Mouse (Mus musculus) liver, embryonic 14.5 days (tissue): ENCODE data around the gene Senp1. TPM values are rescaled to one million over a fixed set of nuclear protein-coding genes. Genes with fewer than 3 reads are reported as not detected.

Experiments used
- ATAC-seq: fragments of 200-750 bp; cut with Nextera tagmentation; 2 replicates; pipeline ENCODE4 v1.8.0; 2017; ENCODE audit warnings: moderate number of reproducible peaks, mild to moderate bottlenecking, moderate library complexity; ENCODE audit not compliant: insufficient read depth
- DNase-seq, 3 experiments: peaks; one replicate each; pipeline ENCODE4 v3.0.0-alpha.2; 2012 to 2013; ENCODE audit warnings: low read depth in 3 of 3, low spot score in 3 of 3
- H3K27ac ChIP-seq: fragments of 300-500 bp; sonication (generic); 2 replicates; pipeline ENCODE4 v1.5.1; 2014; ENCODE audit warnings: moderate library complexity, mild to moderate bottlenecking, control low read depth, inconsistent platforms
- H3K27me3 ChIP-seq: fragments of 300-500 bp; sonication (generic); 2 replicates; pipeline ENCODE4 v1.6.1; 2014; ENCODE audit warnings: mild to moderate bottlenecking, low read length, moderate library complexity; ENCODE audit not compliant: control insufficient read depth, insufficient read depth
- H3K36me3 ChIP-seq: fragments of 300-500 bp; sonication (generic); replicated peaks from 2 replicates; pipeline ENCODE4 v1.6.1; 2014; ENCODE audit warnings: low read depth; ENCODE audit not compliant: control insufficient read depth, insufficient read depth
- H3K4me1 ChIP-seq, 2 experiments: fragments of 200-500 bp in 1 of 2; fragments of 300-500 bp in 1 of 2; sonication (generic) in 1 of 2; replicated peaks; 2 replicates each; pipeline ENCODE4 v1.6.1; 2012 to 2014; ENCODE audit warnings: antibody characterized with exemption in 1 of 2, inconsistent platforms in 1 of 2, low read length in 1 of 2; ENCODE audit not compliant: control insufficient read depth in 2 of 2, insufficient read depth in 2 of 2
- H3K4me2 ChIP-seq: fragments of 300-500 bp; sonication (generic); 2 replicates; pipeline ENCODE4 v1.6.1; 2014; ENCODE audit warnings: low read depth, mild to moderate bottlenecking, control low read depth, moderate library complexity
- H3K4me3 ChIP-seq, 2 experiments: fragments of 200-500 bp in 1 of 2; fragments of 300-500 bp in 1 of 2; sonication (generic) in 1 of 2; 2 replicates each; pipeline ENCODE4 v1.5.1; 2012 to 2014; ENCODE audit warnings: low read depth in 2 of 2, low read length in 2 of 2, mild to moderate bottlenecking in 2 of 2, control low read depth in 1 of 2, inconsistent platforms in 1 of 2, moderate library complexity in 1 of 2; ENCODE audit not compliant: insufficient read depth in 1 of 2
- H3K9ac ChIP-seq: fragments of 300-500 bp; sonication (generic); replicated peaks from 2 replicates; pipeline ENCODE4 v1.6.1; 2014; ENCODE audit warnings: mild to moderate bottlenecking, control low read depth, moderate library complexity
- H3K9me3 ChIP-seq: fragments of 300-500 bp; sonication (generic); 2 replicates; pipeline ENCODE4 v1.6.1; 2016; ENCODE audit warnings: low read length, mixed read lengths; ENCODE audit not compliant: control insufficient read depth
- CTCF ChIP-seq: IDR thresholded peaks from 2 replicates; pipeline ENCODE4 v1.5.1; 2016; ENCODE audit warnings: antibody characterized with exemption, low read depth, control low read depth
- EP300 ChIP-seq: IDR thresholded peaks from 2 replicates; pipeline ENCODE4 v1.6.1; 2016; ENCODE audit warnings: antibody characterized with exemption, low read depth
- WGBS: fragments of 180-500 bp; shearing (Covaris S2); extraction: QIAGEN DNeasy Blood & Tissue Kit; methylation state at CpG from one replicate; pipeline ENCODE4 v1.1.7; 2014; ENCODE audit not compliant: insufficient replicate concordance; 5-methylcytosine and 5-hydroxymethylcytosine counted together
- polyA plus RNA-seq, 2 experiments: library from polyadenylated mRNA; depleted of rRNA in 1 of 2; stranded (reverse) in 1 of 2; unstranded in 1 of 2; fragments of >200 nt; fragmentation: Nextera tagmentation in 1 of 2; extraction: Ambion mirVana in 1 of 2; gene quantifications; 2 replicates each; pipeline versions ENCODE4 v1.2.1 to v1.2.3; 2012 to 2014

Gene Senp1
- polyA plus RNA-seq, 2 experiments = 10.7 to 15.3 TPM

- DNase-seq (no peak), ATAC-seq (no peak)
- WGBS = 31% methylated on average over 2 of the region's 2 CpGs
- H3K4me3 ChIP-seq = no peak overlapping the region
- H3K9ac ChIP-seq = no peak overlapping the region
- H3K4me1 ChIP-seq = no peaks in the 10 kb centered on the region
- no peak for TF ChIP-seq EP300
- no peak for TF ChIP-seq CTCF
- no peaks in the 10 kb centered on the region for H3K36me3 ChIP-seq
- no peak overlapping the region for H3K27ac ChIP-seq
- no peak overlapping the region for H3K4me2 ChIP-seq
- H3K9me3 ChIP-seq = no peaks in the 10 kb centered on the region
- H3K27me3 ChIP-seq = no peaks in the 10 kb centered on the region
These were observed 71.7 kb downstream of the Senp1 start for GRCm38 (mm10) chr15:98021886-98022285.

GRCm38 (mm10) chr15:98019047-98019446 lies 74.5 kb downstream of the Senp1 start:
- TF ChIP-seq EP300 (no peak), CTCF (no peak)

DNA sequence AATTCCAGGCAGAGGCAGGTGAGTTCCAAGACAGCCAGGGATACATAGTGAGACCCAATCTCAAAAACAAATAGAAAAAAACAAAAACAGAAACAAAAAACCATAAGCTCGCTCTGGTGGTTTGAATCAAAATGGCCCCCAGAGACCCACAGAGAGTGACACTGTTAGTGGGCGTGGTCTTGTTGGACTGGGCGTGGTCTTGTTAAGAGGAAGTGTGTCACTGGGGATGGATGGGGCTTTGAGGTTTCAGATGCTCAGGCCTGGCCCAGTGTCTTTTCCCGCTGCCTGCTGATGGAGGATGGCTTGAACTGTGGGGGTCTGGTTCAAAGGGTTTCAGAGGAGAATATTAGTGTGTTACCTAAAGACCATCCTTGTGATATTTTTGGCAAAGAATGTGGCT lies 75.6 kb downstream of the Senp1 start:
- H3K4me1 ChIP-seq = no peaks in the 10 kb centered on the region
- H3K36me3 ChIP-seq = no peaks in the 10 kb centered on the region
- no peaks in the 10 kb centered on the region for H3K9me3 ChIP-seq
- WGBS = 41% methylated on average over 4 of the region's 4 CpGs
- no peak overlapping the region for H3K9ac ChIP-seq
- no peak overlapping the region for H3K27ac ChIP-seq
- TF ChIP-seq EP300 (no peak), CTCF (no peak)
- ATAC-seq (no peak), DNase-seq (no peak)
- H3K4me2 ChIP-seq = no peak overlapping the region
- H3K27me3 ChIP-seq = no peaks in the 10 kb centered on the region
- H3K4me3 ChIP-seq = no peak overlapping the region

More at GRCm38 (mm10) chr15:98019047-98019446, 74.5 kb downstream of the Senp1 start:
- Histone ChIP-seq H3K27ac (no peak overlapping the region), H3K9ac (no peak overlapping the region), H3K4me3 (no peak overlapping the region), H3K27me3 (no peaks in the 10 kb centered on the region), H3K4me2 (no peak overlapping the region), H3K4me1 (no peaks in the 10 kb centered on the region), H3K36me3 (no peaks in the 10 kb centered on the region), H3K9me3 (no peaks in the 10 kb centered on the region)
- WGBS = 57% methylated on average over 3 of the region's 3 CpGs
- DNase-seq = no peak
- no peak for ATAC-seq

GRCm38 (mm10) chr15:98012810-98013209 lies 80.7 kb downstream of the Senp1 start:
- WGBS = 55% methylated on average over 6 of the region's 6 CpGs
- ATAC-seq (no peak), DNase-seq (no peak)
- H3K4me2 ChIP-seq = no peak overlapping the region
- TF ChIP-seq EP300 (no peak), CTCF (no peak)
- H3K4me3 ChIP-seq = no peak overlapping the region
- H3K9me3 ChIP-seq = no peaks in the 10 kb centered on the region
- H3K9ac ChIP-seq = no peak overlapping the region
- H3K4me1 ChIP-seq = no peaks in the 10 kb centered on the region
- no peak overlapping the region for H3K27ac ChIP-seq
- H3K27me3 ChIP-seq = no peaks in the 10 kb centered on the region; the same call in 1 of the 2 replicates
- H3K36me3 ChIP-seq = no peaks in the 10 kb centered on the region

DNA sequence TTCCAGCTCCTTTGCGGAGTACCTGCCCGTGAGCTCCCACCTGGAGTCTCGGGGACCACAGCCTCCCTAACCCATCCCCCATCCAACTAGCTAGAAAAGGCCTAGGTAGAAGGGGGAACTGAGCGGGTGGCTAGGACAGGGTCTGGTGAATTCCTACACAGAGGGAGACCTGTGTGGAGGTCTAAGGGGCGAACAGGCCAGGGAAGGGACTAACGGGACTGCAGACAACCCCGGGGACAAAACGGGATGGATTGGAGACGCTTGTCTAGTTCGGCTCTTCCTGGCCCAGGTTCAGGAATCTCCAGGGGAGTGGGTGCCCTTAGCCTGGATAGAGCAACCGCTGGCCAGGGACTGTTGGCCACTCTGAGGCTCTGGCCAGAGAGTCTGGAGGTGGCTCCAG lies 88.4 kb downstream of the Senp1 start:
- WGBS = 10% methylated on average over 11 of the region's 11 CpGs
- Histone ChIP-seq H3K9me3 (no peaks in the 10 kb centered on the region), H3K4me3 (no peak overlapping the region), H3K4me2 (no peak overlapping the region), H3K9ac (no peak overlapping the region), H3K27me3 (peaks cover 69% of the 10 kb centered on the region), H3K27ac (no peak overlapping the region), H3K36me3 (no peaks in the 10 kb centered on the region), H3K4me1 (no peaks in the 10 kb centered on the region)
- no peak for DNase-seq
- TF ChIP-seq CTCF (no peak), EP300 (no peak)
- no peak for ATAC-seq

GRCm38 (mm10) chr15:98004740-98005159 lies 88.8 kb downstream of the Senp1 start:
- no peak for ATAC-seq
- no peaks in the 10 kb centered on the region for H3K4me1 ChIP-seq
- H3K4me2 ChIP-seq = no peak overlapping the region
- peaks cover 73% of the 10 kb centered on the region for H3K27me3 ChIP-seq
- H3K27ac ChIP-seq = no peak overlapping the region
- H3K36me3 ChIP-seq = no peaks in the 10 kb centered on the region
- no peak overlapping the region for H3K4me3 ChIP-seq
- no peak for TF ChIP-seq CTCF
- TF ChIP-seq EP300 = no peak
- WGBS = 4% methylated on average over 19 of the region's 19 CpGs
- DNase-seq = no peak
- no peak overlapping the region for H3K9ac ChIP-seq
- no peaks in the 10 kb centered on the region for H3K9me3 ChIP-seq
